Mouse (Mus musculus) heart, adult 9 months (tissue): ENCODE data around the gene Atp6v1c2.

ENCODE experiments used
- DNase-seq, 2 experiments: peaks; one replicate each; pipeline ENCODE4 v3.0.0; 2022; ENCODE audit warnings: low spot score in 2 of 2

Gene Atp6v1c2

DNA sequence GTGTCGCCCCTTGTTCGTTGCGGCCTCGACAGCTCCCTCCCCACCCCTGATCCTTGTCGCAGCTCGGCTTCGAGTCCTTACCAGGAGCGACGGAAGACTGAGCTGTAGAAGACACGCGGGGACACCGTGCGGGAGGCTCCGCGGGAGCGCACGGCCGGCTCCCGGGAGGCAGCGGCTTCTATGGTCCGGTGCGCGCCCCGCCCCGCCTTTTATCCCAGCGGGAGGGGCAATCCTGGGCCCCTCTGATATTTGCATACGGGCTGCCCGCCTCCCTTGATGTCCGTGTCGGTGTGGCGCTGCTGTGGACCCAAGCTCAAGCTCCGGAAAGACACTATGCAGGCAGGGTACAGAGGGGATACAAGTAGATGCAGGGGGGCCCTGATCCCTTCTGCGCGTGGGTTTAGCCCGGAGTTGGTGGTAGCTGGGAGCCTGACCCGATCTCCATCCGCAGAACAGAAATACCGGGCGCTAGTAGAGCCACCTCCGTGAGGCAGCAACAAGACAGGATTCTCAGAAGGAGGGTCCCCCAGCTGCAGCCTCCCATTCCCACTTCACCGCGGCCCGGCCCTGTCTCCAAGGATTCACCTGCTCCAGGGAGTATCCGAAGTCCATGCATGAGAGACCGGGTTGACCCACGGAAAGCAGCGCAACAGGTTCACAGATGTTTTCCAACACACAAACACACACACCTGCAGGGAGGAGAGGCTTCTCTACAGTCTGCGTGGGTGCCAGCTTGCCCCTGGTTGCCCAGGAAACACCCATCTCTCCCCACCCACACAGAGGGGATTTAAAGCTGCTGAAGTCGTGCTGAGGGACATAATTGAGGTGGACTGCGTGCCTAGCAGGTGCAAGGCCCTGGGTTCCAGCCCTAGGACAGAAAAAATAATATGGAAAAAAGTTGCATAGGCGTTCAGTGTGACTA lies 4.3 kb downstream of the Atp6v1c2 start:
- no peak for DNase-seq

DNA sequence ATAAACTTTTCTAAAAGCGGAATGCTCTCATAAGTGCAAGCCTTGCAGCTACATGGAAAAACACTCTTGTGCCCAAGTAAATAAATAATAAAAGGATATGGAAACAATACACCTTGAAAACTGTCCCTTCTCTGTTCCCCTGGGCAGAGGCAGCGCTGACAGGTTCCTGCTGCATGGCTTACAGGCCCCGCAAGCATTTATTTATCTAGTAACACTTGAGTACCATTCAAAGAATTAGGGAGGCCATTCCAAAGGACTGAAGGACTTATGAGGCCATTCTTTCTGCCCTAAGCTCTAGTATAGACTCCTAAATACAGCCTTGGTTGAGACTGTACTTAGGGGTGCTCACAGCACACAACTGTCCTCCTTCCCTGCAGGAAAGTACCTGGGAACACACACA lies 10.7 kb downstream of the Atp6v1c2 start:
- no peak for DNase-seq

DNA sequence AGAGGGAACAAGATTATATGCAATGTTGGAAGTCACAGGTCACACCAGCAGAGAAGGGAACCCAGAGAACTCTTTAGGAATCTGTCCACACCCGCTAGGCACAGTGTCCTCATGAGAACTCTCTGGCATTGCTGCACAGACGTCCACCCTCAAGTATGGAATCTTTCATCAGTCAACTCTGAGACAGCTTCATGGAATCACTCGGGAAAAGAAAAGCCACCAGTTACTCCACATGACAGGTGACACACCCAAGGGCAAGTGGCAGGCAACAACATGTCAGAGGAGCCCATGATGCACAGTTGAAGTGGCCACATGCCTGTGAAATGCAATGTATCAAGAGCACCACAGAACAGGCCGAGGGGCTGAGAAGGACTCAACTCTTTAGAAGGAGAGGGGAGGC lies 11.2 kb downstream of the Atp6v1c2 start:
- no peak for DNase-seq

DNA sequence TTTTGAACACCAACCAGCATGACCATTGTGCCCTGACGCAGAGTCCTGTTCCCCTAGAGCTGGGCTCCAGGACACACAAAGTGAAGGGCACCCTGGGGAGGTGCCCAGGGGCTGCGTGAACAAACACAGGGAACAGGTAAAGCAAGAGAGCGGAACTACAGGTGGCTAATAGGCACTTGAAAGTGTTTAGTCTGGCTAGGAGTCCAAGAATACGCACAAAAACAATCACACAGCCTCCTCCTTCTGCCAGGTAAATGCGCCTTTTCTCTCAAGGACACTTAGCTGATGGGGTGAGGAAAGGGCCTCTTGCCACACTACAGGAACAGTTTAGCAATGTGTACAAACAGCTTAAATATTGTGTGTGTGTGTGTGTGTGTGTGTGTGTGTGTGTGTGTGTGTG lies 13.1 kb downstream of the Atp6v1c2 start:
- no peak for DNase-seq

DNA sequence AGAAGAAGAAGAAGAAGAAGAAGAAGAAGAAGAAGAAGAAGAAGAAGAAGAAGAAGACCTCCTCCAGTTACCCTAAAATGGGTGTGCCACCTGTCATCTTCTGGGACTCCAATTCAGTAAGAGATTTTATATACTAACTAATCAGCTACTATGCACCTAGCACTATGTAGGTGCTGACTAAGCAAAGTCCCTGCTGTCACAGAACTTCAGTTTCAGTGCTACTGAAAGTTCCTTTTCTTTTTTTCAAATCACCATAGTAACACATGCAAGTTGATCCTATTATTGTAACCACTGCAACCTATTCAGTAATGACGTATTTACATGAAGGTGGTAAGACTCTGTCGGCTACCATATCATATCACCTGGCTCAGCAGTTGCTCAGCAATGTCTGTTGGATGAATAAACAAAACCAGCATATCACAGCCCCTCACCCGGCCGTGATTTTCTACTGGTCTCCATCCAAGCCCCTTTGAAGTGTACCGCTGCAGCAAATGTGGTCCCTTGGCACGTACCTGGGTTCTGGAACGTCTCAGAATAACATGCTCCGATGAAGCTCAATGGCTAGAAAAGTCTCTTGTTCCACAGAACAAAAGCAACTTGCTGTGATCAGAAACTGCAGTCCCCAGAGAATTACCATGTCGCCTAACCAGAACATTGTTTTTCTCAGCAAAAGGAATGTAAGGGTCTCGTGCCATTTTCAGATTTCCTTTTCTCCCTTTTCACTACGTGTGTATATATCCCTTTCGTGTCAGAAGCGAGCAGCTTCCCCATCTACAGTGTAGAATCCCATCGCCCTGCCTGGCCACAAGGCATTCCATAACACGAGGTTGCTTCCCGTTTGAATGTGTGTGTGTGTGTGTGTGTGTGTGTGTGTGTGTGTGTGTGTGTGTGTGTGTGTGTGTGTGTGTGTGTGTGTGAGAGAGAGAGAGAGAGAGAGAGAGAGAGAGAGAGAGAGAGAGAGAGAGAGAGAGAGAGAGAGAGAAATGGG lies 18.0 kb downstream of the Atp6v1c2 start:
- DNase-seq, result no peak

DNA sequence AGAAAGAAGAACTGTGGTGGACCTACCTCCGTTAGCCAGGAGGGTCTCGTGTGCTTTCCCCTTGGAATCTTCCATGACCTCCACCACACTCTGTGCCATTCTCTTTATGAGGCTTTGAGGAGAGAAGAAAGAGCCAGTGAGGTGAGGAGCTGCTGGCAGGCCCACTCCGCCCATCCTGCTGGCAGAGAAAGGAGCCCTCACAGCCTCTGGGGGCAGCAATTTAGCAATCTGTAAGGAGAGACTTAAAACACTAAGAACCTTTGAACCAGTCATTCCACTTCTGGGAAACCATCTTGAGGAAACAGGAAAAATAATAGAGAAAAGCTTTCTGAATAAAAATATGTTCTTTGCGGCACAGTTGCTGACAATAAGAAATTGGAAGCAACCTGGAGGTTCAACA lies 20.9 kb downstream of the Atp6v1c2 start:
- DNase-seq, result no peak

DNA sequence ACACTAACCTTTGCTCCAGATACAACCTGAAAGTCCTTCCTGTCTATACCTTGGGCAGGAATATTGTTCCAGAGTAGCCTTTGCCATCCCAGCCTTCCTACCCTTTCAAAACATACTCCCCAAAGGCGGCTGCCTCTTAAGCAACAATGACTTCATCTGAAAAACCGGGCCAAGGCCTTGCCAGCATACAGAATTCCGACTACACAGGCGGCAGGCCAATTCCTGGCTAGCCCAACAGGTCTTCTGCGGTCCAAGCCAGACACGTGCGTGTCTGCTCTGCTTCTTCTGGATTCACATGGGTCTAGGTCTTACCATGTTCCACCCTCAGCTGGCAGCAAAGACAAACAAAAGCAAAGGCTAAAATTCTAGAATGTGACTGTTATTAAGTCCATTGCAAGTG lies 23.7 kb downstream of the Atp6v1c2 start:
- DNase-seq, result peak in 1 of 2 experiments; percentile 9

DNA sequence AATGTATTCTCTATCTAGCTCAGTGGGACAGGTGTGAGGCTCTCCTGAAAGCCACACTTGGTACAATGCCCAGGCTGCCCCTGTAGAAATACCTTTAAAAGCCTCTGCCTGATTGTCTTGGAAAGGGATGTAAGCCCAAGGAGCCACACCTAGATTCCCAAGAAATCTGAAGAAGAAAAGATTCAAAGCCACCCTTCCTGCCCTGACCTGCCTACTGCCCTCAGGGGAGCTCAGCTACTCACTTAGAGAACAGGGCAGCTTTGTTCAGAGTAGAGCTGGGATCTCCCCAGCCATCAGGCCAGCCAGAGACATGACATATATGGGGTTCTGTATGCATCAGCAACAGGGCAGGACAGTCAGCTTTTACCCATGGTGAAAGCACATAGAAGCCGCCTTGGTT lies 29.3 kb downstream of the Atp6v1c2 start:
- DNase-seq, result no peak

DNA sequence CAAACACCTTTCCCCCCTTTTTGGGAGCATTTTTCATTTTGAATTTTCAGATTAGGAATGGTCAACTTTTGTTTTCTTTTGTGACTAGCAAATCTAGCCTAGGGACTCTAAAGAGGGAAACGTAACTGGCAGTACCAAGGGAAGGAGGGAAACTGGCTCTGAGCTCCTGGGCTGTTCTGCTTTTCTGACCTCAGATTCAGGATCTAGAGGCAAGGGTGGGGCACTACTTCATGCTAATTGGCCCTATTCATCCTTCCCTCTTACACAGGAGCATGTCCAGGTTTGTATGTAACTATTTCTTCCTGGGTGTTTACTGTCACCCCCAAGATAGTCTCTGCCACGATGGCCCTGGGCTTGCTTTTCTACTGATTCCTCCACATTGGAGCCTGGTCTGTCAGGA lies 32.3 kb downstream of the Atp6v1c2 start:
- DNase-seq, result no peak

DNA sequence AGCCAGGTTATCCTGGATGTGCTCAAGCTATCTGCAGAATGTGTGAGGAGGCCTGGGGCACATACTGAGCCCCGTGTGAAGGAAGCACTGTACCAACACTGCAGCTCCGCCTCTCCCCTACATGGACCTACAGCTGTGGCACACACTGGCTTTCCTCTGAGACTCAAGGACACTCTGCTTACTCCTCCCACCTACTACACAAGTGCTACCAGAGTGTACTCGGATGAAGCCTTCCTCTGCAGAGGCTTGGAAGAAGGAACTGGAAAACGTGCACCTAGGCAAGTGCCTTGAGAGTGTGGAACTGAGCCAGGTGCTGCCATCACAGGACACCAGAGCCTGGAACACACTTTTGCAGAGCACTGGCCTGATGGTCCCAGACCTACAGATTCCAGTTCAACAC lies 38.6 kb downstream of the Atp6v1c2 start:
- DNase-seq, result no peak

DNA sequence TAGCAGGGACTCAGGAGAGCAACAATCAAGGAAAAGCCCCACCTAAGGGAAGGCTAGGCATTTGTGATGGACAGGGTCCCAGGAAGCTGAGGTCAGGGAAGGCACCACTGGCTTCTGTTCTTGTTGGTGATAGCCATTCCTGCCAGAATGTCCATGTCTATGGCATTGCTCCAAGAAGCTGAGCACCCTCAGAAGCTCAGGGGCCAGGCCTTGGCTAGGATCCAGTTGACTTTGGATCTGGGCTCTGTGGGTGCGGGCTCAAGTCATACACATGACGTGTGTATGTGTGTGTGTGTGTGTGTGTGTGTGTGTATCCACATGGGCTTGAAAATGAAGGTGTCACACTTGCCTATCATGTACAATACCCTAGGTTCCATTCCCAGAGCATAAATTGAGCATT lies 39.2 kb downstream of the Atp6v1c2 start:
- DNase-seq, result no peak

DNA sequence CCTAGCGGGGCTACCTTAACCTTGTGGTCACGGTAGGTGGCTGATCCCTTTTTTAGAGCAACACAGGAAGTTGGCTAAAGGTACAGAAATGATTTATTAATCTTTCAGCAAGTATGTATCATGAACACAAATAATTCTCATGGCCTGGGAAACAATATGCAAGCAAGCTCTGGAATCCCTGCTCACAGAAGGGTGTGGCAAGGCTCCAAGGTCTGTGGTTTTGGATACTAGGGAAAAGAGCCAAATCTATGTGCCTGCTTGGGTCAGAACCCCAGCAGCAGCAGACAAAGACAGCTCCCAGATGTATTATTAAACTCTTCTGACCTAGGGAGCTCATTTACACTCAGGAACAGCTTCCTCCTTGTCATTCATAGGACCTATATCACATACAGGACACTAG lies 40.1 kb downstream of the Atp6v1c2 start:
- no peak for DNase-seq

DNA sequence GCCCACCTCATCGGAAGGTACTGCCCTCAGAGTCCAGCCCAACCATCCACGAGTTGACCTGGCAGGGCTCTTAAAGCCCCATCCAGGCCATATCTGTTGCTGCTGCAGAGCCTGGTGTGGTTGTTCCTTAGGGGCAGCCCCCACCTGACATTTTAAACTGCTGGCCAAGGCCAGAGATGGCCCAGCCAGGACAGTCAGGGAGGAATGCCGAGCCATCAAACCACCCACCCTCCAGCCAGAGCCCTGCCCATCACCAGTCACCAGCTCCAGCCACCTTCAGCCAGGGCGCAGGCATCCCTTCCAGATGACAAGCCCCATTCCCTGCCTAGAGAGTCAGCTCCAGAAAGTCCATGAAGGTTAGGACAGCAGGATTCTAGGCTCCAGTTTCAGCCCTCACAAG lies 40.7 kb downstream of the Atp6v1c2 start:
- no peak for DNase-seq

DNA sequence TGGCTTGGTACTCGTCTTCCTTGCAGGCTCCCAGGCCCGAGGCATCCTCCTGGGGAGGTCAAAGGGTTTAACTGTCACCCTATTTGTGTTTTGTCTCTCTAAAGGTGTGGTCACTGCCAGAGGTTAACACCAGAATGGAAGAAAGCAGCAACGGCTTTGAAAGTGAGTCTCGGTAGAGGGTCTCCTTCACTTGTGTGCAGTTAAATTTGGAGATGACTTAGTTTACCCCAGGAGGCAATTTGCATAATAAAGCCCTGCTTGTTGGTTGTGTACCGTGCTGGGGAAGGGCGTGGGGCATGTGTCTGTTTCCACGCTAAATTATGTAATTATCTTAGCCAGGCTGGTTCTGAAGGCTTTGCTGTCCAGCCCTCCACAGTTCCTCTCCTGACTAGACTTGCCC lies 55.3 kb downstream of the Atp6v1c2 start:
- DNase-seq, result no peak

DNA sequence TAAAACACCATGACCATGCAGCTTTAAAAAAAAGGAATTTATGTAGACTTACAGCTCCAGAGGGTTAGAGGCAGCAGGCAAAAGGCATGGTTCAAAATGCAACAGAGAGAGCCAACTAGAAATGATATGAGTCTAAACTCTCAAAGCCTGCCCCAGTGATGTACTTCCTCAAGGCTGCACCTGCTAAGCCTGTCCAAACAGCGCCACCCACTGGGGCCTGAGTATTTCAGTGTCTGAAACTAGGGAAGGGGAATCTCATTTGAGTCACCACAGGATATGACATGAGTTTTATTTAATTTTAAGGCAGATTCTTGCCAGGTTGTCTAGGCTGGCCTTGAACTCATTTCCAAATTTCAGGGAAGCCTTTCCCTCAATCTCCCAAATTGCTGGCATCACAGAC lies 57.9 kb downstream of the Atp6v1c2 start:
- DNase-seq, result no peak

DNA sequence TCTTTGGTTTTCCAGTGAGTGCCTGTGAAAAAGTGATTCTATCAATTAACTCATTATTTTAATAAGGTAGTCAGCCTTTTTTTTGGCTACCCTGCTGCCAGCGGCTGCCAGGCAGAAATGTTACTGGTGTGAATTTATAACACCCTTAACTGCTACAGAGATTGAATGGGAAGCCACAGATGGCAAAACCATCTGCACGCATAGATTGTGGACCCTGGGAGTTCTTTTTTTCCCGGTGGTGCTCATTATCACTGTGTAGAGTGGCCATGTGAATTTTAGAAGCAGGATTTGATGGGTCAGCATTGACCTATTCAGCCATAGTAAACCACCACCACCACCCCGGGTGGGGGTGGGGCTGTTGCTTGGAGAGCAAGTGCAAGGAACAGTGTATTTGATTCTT lies 61.8 kb downstream of the Atp6v1c2 start:
- no peak for DNase-seq

DNA sequence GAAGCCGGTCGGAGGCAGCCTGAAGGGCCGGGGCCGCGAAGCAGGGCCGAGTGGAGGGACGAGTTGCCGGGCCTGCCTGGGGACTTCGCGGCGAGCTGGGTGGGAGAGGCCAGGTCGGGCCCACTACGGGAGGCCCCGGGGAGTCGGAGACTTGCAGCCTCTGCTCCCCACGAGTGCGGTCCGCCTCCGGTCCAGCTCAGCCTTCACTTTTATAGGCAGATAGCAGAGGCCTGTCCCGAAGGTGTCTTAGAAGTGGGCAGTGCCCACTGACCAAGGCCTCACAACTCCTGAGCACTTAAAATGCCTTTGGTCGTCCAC lies 62.5 kb downstream of the Atp6v1c2 start:
- no peak for DNase-seq

DNA sequence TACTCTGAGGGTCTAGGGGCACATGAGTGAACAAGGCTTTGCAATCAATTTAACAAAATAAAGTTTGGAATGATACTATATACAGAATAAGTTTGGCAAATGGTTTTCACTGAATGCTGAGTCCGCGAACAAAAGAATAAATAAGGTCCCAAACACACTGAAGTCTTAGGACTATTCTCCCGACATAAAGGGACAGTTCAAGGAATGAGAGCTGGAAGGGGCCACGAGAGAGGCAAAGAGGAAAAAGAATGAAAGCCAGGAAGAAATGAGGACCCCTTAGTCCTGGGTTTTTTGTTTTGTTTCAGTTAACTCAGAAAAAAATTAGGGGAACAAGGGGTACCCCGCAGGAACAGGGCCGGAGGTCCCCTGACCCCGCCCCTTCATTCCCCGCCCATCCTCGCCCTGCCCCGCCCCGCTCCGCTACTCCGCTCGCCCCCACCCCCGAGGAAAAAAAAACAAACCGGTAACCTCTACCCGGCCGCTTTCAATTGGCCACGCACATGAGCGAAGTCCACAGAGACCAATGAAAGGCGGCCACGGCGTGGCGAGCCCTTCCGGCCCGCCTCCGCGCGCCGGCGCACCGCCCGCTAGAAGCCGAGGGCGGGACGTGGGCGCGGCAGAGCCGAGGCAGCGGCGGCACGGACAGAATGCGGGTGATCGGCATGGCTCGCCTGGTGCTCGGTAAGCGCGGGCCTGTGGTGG lies 63.0 kb downstream of the Atp6v1c2 start, which contains the start of gene Pdia6:
Gene Pdia6, plus strand, starts transcription at position 575 of the 702 bp plus-strand sequence.
- DNase-seq, result peak; percentile 91

DNA sequence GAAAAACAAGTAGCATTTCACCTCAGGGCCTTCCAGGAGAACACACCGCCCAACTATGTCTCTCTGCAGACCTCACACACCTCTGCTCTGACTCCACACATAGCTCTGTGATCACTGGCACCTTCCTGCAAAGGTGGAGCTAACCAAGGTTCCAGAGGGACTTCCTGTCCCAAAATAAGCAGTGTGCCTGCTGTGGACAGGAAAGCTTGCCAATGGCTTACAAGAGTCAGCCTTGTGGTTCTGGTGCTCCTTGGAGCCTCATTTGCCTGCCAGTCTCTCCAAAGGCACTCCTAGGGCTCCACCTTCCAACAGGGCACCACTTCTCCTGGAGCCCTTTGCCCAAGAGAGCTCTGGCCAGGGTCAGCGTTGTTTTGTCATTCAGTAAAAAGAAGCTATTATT lies 64.3 kb downstream of the Atp6v1c2 start:
- DNase-seq, result no peak

DNA sequence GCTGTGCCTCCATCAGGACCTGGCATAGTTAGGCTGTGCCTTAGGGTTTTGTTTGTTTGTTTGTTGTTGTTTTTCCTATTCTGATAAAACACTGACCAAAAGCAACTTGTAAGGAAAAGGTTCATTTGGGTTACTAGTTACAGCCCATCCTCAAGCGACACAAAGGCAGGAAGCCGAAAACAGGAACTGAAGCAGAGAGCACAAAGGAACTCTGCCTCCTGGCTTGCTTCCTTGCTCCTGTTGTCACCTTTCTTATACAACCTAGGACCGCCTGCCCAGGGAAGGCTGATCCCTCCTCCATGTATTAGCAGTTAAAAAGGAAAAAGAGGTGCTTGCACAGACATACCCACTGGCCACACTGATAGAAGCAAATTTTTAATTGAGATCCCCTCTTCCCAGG lies 65.3 kb downstream of the Atp6v1c2 start:
- DNase-seq, result peak in 1 of 2 experiments; percentile 37

DNA sequence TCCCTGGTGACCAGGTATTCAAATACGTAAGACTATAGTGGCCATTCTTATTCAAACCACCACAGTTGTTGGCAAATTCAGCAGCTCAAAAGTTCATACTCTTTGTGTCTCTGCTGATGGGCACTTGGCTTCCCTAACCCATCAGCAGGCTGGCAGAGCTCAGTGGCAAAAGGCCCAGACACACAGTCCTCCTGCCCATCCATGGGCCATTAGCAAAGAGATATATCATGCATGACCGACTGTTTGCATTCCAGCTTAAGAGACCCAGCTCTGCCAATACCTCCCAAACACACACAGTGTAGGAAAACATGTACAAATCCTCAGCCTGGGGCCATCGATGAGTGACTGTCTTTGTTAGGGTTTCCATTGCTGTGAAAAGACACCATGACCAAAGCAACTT lies 68.2 kb downstream of the Atp6v1c2 start:
- DNase-seq, result no peak

DNA sequence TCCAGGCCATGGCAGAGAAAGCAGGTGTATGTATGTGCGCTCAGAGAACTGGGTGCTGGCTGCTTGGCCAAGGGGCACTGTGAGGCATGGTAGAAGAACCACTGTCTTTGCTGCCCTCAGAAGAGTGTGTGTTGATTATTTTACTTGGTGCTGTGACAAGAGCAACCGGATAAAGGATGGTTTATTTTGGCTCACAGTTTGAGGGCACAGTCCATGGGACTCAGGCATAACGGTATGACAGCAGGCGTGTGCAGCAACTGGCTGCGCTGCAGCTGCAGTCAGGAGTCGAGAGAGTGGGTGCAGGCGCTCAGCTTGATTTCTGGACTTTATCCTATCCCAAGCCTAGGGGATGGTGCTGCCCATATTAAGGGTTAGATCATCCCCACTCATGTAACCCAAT lies 70.7 kb downstream of the Atp6v1c2 start:
- no peak for DNase-seq
